Mouse (Mus musculus) c-Kit-positive CD71-positive TER-119-negative erythroid progenitor cells, embryonic 14.5 days (primary cell): Measurements from ENCODE around the gene Sat2.
"Not testable (repeated sequence)": the region's sequence is repeated elsewhere in the genome, so short reads cannot be mapped to it uniquely, and the experiment has no call there.

Source experiments
- DNase-seq: peaks from one replicate; pipeline ENCODE4 v3.0.0-alpha.2; 2013; ENCODE audit warnings: low read depth

Gene Sat2

DNA sequence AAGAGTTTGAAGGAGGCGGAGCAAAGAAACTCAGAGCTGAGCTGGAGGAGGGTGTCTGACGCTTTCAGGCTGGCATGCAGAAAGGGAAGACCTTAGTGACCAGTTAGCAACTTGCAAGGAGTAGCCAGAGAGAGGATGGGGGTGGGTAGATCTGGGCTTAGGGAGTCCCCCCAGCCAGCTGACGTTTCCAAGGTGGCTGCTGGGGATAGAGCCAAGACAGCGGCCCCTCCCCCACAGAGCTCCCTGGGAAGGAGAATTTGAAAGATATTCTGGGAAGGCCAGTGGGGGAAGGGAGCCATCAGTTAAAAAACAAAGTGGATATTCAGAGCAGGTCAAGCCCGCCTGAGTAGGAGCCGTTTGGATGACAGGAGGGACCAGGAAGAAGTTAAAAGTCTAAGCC, 21.7 kb upstream of the Sat2 start:
- DNase-seq: no peak

DNA sequence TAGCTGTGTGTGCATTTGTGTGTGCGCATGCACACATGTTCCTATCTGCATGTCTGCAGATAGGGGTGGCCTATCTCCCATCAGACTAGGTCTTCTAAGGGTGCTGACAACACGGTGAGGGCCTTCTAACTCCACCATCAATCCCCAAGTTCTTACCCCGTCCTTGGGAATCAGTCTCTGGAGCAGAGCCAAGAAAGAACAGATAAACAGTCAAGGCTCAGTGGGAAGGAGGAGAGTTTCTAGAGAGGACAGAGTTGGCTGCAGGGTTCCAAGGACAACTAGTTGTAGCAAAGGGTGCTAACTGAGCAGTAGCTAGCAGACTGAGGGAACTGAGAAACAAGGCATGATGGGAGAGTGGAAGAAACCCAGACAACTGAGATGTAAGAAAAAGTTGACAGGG, 20.1 kb upstream of the Sat2 start:
- DNase-seq: no peak

GRCm38 (mm10) chr11:69603516-69603915, 18.3 kb upstream of the Sat2 start:
- DNase-seq: no peak

- no peak for DNase-seq
Measured at GRCm38 (mm10) chr11:69604347-69604746, 17.5 kb upstream of the Sat2 start.

GRCm38 (mm10) chr11:69604795-69605664, 16.8 kb upstream of the Sat2 start:
- DNase-seq: no peak

DNA sequence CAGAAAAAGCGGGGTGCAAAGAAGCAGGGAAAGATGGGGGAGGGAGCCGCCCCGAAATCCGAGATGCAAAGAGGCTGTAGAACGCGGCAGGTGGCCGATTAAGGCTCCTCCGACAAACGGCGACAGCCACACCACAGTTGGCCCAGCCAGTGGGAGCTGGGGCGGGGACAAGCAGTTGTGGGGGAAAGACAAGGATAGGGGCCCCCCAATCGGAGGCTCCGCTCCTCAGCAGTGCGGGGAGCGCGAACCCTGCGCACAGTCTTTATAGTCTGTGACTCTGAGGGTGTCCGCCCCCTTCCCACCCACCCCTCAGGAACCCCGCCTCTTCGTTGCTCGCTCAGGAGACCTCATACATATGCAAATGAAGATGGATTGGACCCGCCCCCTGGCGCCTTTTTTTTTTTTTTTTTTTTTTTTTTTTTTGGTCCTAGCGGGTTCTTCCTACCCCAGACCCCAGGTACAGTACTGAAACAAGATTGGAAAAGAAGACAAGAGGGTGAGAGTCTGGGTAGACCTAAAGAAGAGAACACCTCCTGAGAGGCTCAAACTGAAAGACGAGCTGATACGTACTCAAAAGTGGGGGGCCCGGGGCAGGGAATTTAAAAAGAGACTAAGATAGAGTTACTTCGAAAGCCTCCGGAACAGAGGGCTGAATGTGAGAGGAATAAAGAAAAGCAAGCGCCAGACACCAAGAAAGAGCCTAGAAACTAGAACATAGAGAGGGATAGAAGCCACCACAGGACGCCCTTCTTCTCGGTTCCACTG, 15.9 kb upstream of the Sat2 start, which contains the start of gene Atp1b2:
Atp1b2 (minus strand) TSS at position 217 of the 765 bp plus-strand sequence.
- peak; percentile 93 for DNase-seq

DNA sequence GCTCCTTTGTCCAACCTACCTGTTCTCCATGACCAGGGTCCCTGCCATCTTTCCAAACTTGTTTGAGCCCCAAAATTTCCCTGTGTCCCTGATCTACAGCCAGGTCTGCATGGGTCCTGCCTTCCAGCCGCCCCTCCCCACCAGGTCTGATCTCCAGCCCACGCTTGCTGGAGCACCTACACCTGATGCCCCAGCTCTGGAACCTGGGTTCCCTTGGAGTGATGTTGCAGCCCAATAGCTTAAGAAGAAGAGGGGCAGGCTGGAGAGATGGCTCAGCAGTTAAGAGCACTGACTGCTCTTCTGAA, 15.4 kb upstream of the Sat2 start:
- DNase-seq: no peak

GRCm38 (mm10) chr11:69606832-69607231, 15.0 kb upstream of the Sat2 start:
- no peak for DNase-seq

DNA sequence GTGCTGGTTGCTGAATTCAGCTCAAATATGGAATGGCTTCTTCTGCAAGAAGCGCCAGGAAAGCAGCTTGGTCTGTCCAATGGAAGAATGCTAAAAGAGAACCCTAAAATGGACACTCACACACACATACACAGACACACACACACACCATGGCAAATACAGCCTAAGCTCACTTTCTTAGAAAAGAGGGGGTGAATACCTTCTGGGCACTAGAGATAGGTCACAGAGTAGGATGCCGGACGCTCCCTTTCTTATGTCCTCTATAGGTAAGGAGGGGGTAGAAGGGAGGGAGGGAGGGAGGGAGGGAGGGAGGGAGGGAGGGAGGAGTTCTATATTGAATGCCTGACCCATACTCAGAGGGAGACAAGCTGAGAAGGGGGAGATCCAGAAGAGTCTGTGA, 13.3 kb upstream of the Sat2 start:
- no peak for DNase-seq

DNA sequence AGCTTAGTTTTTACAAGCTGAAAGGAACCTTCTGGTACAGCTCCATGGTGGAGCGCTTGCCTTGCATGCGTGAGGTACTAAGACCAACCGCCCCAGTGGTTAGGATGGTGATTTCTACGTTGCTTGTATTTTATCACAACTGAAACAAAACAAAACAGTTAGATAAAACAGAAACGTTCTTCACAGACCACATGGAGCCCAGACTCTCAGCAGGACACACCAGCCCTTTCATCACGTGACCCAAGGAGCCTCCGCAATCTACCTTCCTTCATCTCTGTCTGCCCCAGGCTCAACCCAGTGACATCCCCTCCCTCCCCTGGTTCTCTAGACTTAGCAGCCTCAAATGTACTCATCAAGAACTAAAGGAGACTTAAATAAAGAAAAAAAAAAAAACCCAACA, 12.4 kb upstream of the Sat2 start:
- DNase-seq: no peak

DNA sequence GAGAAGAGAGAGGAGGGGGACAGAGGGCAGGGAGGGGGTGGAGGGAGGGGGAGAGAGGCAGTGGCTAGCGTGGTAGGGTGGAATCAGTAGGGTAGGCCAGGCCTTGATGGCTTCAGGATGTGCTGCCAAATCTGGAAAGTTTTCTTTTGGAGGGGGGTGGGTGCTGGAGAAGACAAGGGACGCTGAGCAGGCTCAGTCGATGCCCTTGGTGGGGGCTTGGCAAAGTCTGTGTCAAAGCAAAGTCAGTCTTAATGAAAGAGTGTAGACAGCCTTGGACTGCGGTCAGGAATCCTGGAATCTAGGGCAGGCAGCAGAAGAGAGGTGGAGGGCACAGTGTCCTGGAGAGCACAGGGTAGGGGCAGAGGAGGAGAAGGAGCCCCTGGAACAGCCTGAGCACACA, 10.9 kb upstream of the Sat2 start:
- DNase-seq: no peak

- DNase-seq: no peak
Measured at GRCm38 (mm10) chr11:69613553-69614256, 8.1 kb upstream of the Sat2 start.

GRCm38 (mm10) chr11:69614257-69614588, 7.6 kb upstream of the Sat2 start:
- not testable (repeated sequence) for DNase-seq

GRCm38 (mm10) chr11:69616781-69617180, 5.0 kb upstream of the Sat2 start:
- DNase-seq: no peak

GRCm38 (mm10) chr11:69617805-69618204, 4.0 kb upstream of the Sat2 start, which contains the start of gene Shbg:
TSS of gene Shbg (minus strand) at chr11:69617905.
- DNase-seq: no peak

DNA sequence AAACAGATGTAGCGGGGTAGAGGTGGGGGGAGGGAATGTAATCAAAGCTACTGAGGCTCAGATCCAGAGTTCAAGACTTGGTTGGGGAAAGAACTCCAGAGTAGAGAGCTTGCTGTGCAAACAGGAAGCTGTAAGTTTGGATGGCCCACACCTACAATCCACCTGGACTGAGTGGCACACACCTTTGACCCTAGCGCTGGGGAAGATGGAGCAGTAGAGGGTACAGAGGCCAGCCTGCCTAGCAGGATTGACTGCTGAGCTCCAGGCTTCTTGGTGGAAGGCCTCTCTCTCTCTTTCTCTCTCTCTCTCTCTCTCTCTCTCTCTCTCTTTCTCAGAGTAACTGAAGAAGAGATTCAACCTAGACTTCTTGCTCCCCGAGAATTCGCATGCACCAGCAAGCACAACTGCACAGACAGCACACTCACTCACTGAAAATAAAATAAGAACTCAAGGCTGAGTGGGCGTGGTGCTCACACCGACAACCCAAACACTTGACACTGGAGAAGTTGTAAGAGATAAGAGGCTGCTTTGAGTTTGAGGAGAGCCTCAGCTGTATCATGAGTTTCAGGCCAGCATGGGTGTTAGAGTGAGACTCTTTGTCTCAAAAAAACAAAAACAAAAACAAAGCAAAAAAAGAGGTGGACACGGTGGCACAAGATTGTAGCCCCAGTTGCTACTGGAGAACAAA, 1.3 kb upstream of the Sat2 start:
- no peak for DNase-seq

DNA sequence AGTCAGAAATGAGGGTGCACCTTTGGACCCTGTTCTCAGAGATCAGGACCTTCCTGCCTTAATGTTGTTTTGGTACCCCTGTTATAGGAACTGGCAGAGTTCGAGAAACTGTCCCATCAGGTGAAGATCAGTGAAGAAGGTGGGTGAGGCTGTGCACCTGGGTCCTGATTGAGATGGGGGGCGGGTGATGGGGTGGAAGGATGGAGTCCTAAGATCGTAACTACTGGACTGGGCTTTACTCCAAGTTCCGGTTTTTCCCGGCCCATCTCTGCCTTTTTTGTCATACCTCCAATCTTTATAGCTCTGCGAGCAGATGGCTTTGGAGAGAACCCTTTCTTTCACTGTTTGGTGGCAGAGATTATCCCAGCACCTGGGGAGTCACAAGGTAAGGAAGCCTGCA, 582 bp downstream of the Sat2 start:
- DNase-seq: no peak

DNA sequence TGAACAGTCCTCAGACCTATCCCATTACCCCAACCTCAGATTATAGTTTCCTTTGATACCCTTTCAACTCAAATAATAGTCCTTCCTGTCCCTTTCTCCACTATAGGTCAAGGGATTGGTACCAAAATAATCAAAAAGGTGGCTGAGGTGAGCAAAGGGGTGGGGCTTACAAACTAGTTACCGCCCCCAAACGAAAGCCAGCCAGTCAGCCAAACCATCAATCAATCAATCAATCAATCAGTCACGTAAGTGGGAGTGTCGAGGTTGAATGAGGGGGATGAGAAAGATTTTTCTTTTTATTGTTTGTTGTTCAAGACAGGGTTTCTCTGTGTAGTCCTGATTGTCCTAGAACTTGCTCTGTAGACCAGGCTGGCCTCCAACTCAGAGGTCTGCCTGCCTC, 1.2 kb downstream of the Sat2 start:
- no peak for DNase-seq

- DNase-seq: not testable (repeated sequence)
Measured at GRCm38 (mm10) chr11:69624339-69624738, 2.5 kb downstream of the Sat2 start.

GRCm38 (mm10) chr11:69628286-69628685, 6.5 kb downstream of the Sat2 start:
- peak; percentile 81 for DNase-seq

- peak; percentile 39 for DNase-seq
Measured at GRCm38 (mm10) chr11:69629802-69630201, 8.0 kb downstream of the Sat2 start.
